Mouse (Mus musculus) gastrocnemius, postnatal 14 days (tissue): ENCODE measurements around the gene Prps1l3. TPM values are rescaled to one million over a fixed set of nuclear protein-coding genes. Genes with fewer than 3 reads are reported as not detected.
A peak's percentile ranks its signal among the peaks of the same experiment; 100 is the strongest.

Experiments
- DNase-seq: peaks from one replicate; pipeline ENCODE4 v3.0.0; 2021; ENCODE audit warnings: mixed read lengths
- intact Hi-C: fragments of 180-260 bp; cut with DNase I; formaldehyde crosslinking; loops from one replicate; pipeline ENCODE4 v1.15.1; 2025; ENCODE audit warnings: low total_unique reads
- total RNA-seq, 2 experiments: library from RNA; stranded (reverse); gene quantifications; 2 replicates each; pipeline ENCODE4 v1.2.3; 2021

Gene Prps1l3
- total RNA-seq, 2 experiments from 2014 or later, result 21.3 to 26.2 TPM

DNA sequence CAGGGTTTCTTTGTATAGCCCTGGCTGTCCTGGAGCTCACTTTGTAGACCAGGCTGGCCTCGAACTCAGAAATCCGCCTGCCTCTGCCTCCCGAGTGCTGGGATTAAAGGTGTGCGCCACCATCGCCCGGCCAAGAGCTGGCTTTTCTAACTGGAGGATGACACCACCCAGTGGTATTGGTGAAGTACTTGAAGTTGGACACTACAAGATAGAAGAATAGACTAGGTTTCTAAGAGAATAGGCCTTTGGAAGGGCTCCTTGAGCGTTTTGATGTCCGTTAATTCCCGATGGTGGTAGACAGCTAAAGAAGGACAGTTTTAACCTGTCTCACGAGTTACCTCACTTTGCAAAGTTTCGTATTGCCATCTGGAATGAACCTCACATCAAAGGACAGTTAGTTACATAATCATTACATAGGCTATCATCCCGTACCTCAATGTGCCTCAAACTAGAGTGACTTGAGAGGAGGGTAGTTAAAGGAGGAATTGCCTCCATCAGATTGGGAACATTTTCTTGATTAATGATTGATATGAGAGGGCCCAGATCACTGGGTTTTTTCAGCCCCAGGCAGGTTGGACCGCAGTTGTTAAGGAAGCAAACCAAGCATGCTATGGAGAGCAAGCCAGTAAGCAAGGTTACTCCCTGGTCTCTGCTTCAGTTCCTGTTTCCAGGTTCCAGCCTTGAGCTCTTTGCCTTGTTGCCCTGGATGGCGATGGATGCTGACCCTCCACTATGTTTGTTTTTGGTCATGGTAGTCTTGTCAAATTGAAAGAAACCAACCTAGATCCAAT, 1.1 kb downstream of the Prps1l3 start:
- intact Hi-C loops, result no loop called here
- no peak for DNase-seq

- intact Hi-C loops, result no loop called here
- DNase-seq, result peak; percentile 13
These were observed 3.2 kb downstream of the Prps1l3 start for GRCm38 (mm10) chr12:57233386-57233785.

GRCm38 (mm10) chr12:57243671-57244495, 13.7 kb downstream of the Prps1l3 start:
- intact Hi-C loops, result no loop called here
- no peak for DNase-seq

DNA sequence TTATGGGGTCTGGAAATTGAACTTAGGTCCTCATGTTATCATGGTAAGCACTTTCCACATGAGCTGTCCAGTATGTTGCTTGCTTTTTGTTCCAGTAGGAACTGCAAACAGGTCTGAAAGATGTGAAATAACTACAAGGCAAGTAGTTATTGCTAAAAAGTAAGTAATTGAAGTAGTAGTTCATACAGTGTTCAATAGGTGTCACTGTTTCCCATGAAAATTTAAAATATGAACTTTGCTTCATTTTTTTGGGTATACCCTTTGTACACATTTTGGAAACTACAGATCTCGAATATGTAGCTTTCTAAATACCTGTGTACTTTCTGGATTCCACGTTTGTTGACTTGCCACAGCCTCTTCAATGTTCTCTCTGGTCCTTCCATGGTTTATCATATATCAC, 28.4 kb downstream of the Prps1l3 start:
- no peak for DNase-seq
- intact Hi-C loops, result no loop called here

DNA sequence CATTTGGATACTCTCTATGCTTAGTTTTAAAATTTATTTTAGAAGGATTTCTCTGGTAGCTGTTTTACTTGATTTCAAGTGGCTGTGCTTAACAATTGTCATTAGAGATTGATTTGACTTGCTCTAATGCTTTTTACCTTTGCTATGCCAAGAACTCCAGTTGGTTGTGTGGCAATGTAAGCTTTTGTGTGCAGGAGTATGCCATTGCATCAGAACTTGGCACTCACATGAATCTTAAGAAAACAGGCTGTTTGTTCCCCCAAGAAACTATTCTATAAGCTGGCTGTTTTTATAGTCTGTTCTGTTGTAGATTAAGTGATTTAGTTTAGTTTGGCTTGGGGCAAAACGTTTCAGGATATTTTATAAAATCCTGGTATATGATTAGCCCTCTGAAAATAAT, 45.2 kb downstream of the Prps1l3 start:
- intact Hi-C loops, result no loop called here

GRCm38 (mm10) chr12:57281155-57282114, 51.2 kb downstream of the Prps1l3 start:
- no peak for DNase-seq
- intact Hi-C loops, result loop anchor here (5.0 kb wide), 2 partner anchors 266 to 506 kb away; partner anchors contain the start of gene Foxa1

More for the DNA sequence above, 45.2 kb downstream of the Prps1l3 start:
- DNase-seq, result no peak

- intact Hi-C loops, result no loop called here
- DNase-seq, result no peak
These were observed 55.3 kb downstream of the Prps1l3 start for GRCm38 (mm10) chr12:57285303-57286059.

Other genes with a start within 250 kb of the Prps1l3 start
- under 1 TPM in 1 of 2 experiments, not detected in 1; 0.40 TPM for gene Slc25a21, start 32.9 kb upstream of the Prps1l3 start, total RNA-seq
- 1 to 10 TPM; 3.7 to 4.3 TPM for gene Mipol1, start within 50 bp of the Prps1l3 start, total RNA-seq